Mouse (Mus musculus) CH12.LX (cell line): ENCODE measurements around the gene Sat1. TPM values are rescaled to one million over a fixed set of nuclear protein-coding genes. Genes with fewer than 3 reads are reported as not detected.

ENCODE experiments used
- DNase-seq: peaks from one replicate; pipeline ENCODE4 v3.0.0-alpha.2; 2013; ENCODE audit errors: extremely low read depth
- H3K27ac ChIP-seq: 2 replicates; pipeline ENCODE4 v1.5.1; 2012; ENCODE audit warnings: low read depth, mild to moderate bottlenecking, control low read depth, moderate library complexity; ENCODE audit not compliant: insufficient read depth
- H3K27me3 ChIP-seq: replicated peaks from 2 replicates; pipeline ENCODE3; 2012; ENCODE audit warnings: inconsistent platforms
- H3K36me3 ChIP-seq, 2 experiments: replicated peaks in 1 of 2; 2 replicates each; pipeline versions ENCODE3 to v1.6.1; 2012; ENCODE audit warnings: inconsistent platforms in 1 of 2, low read length in 1 of 2, mild to moderate bottlenecking in 1 of 2, mixed read lengths in 1 of 2, moderate library complexity in 1 of 2; ENCODE audit not compliant: control insufficient read depth in 1 of 2, insufficient read depth in 1 of 2
- H3K4me1 ChIP-seq, 2 experiments: 2 replicates each; pipeline ENCODE4 v1.6.1; 2012; ENCODE audit warnings: inconsistent platforms in 1 of 2, moderate library complexity in 1 of 2; ENCODE audit not compliant: insufficient read depth in 2 of 2, control insufficient read depth in 1 of 2
- H3K4me2 ChIP-seq: 2 replicates; pipeline ENCODE4 v1.6.1; 2012; ENCODE audit warnings: low read depth, mild to moderate bottlenecking, control low read depth; ENCODE audit not compliant: poor library complexity, insufficient read depth, severe bottlenecking
- H3K4me3 ChIP-seq, 3 experiments: fragments of 150-350 bp in 1 of 3; sonication (generic) in 1 of 3; replicated peaks in 1 of 3; 2 replicates each; pipeline versions ENCODE3 to v1.5.1; 2011 to 2012; ENCODE audit warnings: low read depth in 2 of 3, low read length in 2 of 3, mild to moderate bottlenecking in 2 of 3, moderate library complexity in 2 of 3, control low read depth in 1 of 3, improper control_type of control experiment in 1 of 3, inconsistent platforms in 1 of 3, mixed read lengths in 1 of 3; ENCODE audit not compliant: poor library complexity in 1 of 3
- H3K79me2 ChIP-seq: replicated peaks from 2 replicates; pipeline ENCODE4 v1.6.1; 2012; ENCODE audit warnings: mild to moderate bottlenecking, moderate library complexity; ENCODE audit not compliant: control insufficient read depth, poor library complexity, insufficient read depth, severe bottlenecking; ENCODE audit errors: extremely low read depth
- H3K9ac ChIP-seq: 2 replicates; pipeline ENCODE4 v1.6.1; 2012; ENCODE audit warnings: low read depth, mild to moderate bottlenecking, control low read depth, moderate library complexity; ENCODE audit not compliant: insufficient read depth
- H3K9me3 ChIP-seq: replicated peaks from 2 replicates; pipeline ENCODE3; 2012; ENCODE audit warnings: low read length, inconsistent platforms, mixed read lengths
- BHLHE40 ChIP-seq: IDR thresholded peaks from 2 replicates; pipeline ENCODE4 v1.6.1; 2011; ENCODE audit warnings: mild to moderate bottlenecking, low read depth, low read length, improper control_type of control experiment
- CHD1 ChIP-seq: IDR thresholded peaks from 2 replicates; pipeline ENCODE4 v1.6.1; 2012; ENCODE audit warnings: low read depth, low read length, improper control_type of control experiment, inconsistent platforms
- CTCF ChIP-seq, 2 experiments: IDR thresholded peaks in 1 of 2; conservative IDR thresholded peaks in 1 of 2; 2 replicates each; pipeline ENCODE4 v1.5.1; 2011 to 2012; ENCODE audit warnings: low read depth in 2 of 2, low read length in 2 of 2, improper control_type of control experiment in 1 of 2, inconsistent platforms in 1 of 2, mild to moderate bottlenecking in 1 of 2, moderate library complexity in 1 of 2
- ELF1 ChIP-seq: IDR thresholded peaks from 2 replicates; pipeline ENCODE4 v1.6.1; 2014; ENCODE audit warnings: low read depth, mild to moderate bottlenecking, inconsistent platforms, low read length, improper control_type of control experiment
- EP300 ChIP-seq: IDR thresholded peaks from 2 replicates; pipeline ENCODE4 v1.6.1; 2011; ENCODE audit warnings: low read length, improper control_type of control experiment
- HCFC1 ChIP-seq: IDR thresholded peaks from 2 replicates; pipeline ENCODE4 v1.6.1; 2012; ENCODE audit warnings: low read depth, mild to moderate bottlenecking, inconsistent platforms, low read length, improper control_type of control experiment
- JUN ChIP-seq: IDR thresholded peaks from 2 replicates; pipeline ENCODE4 v1.6.1; 2011; ENCODE audit warnings: low read depth, mild to moderate bottlenecking, low read length, improper control_type of control experiment, moderate library complexity; ENCODE audit not compliant: insufficient read depth
- JUND ChIP-seq: conservative IDR thresholded peaks from 2 replicates; pipeline ENCODE4 v1.6.1; 2011; ENCODE audit warnings: low read depth, low read length, improper control_type of control experiment
- KAT2A ChIP-seq: IDR thresholded peaks from 2 replicates; pipeline ENCODE4 v1.6.1; 2012; ENCODE audit warnings: low read length, improper control_type of control experiment, inconsistent platforms; ENCODE audit not compliant: insufficient replicate concordance
- MAZ ChIP-seq: IDR thresholded peaks from 2 replicates; pipeline ENCODE4 v1.6.1; 2012; ENCODE audit warnings: low read depth, mild to moderate bottlenecking, inconsistent platforms, low read length, improper control_type of control experiment, moderate library complexity
- MXI1 ChIP-seq: IDR thresholded peaks from 2 replicates; pipeline ENCODE4 v1.6.1; 2011; ENCODE audit warnings: mild to moderate bottlenecking, low read depth, low read length, improper control_type of control experiment
- NELFE ChIP-seq: IDR thresholded peaks from 2 replicates; pipeline ENCODE4 v1.6.1; 2011; ENCODE audit warnings: low read depth, low read length, improper control_type of control experiment
- NRF1 ChIP-seq: IDR thresholded peaks from 2 replicates; pipeline ENCODE4 v1.6.1; 2014; ENCODE audit warnings: low read depth, mild to moderate bottlenecking, inconsistent platforms, low read length, improper control_type of control experiment, moderate library complexity
- POLR2A ChIP-seq: IDR thresholded peaks from 2 replicates; pipeline ENCODE4 v1.6.1; 2011; ENCODE audit warnings: low read depth, mild to moderate bottlenecking, improper control_type of control experiment, low read length
- RCOR1 ChIP-seq: conservative IDR thresholded peaks from 2 replicates; pipeline ENCODE4 v1.6.1; 2012; ENCODE audit warnings: low read depth, mild to moderate bottlenecking, inconsistent platforms, low read length, improper control_type of control experiment
- SIN3A ChIP-seq: IDR thresholded peaks from 2 replicates; pipeline ENCODE4 v1.6.1; 2012; ENCODE audit warnings: low read length, improper control_type of control experiment, inconsistent platforms
- TCF12 ChIP-seq: IDR thresholded peaks from 2 replicates; pipeline ENCODE4 v1.6.1; 2014; ENCODE audit warnings: low read depth, mild to moderate bottlenecking, inconsistent platforms, low read length, improper control_type of control experiment
- UBTF ChIP-seq: IDR thresholded peaks from 2 replicates; pipeline ENCODE4 v1.6.1; 2012; ENCODE audit warnings: low read depth, mild to moderate bottlenecking, inconsistent platforms, low read length, improper control_type of control experiment, moderate library complexity
- USF1 ChIP-seq: IDR thresholded peaks from 2 replicates; pipeline ENCODE4 v1.6.1; 2014; ENCODE audit warnings: low read depth, mild to moderate bottlenecking, inconsistent platforms, low read length, improper control_type of control experiment
- ZC3H11A ChIP-seq: IDR thresholded peaks from 2 replicates; pipeline ENCODE4 v1.6.1; 2012; ENCODE audit warnings: low read depth, mild to moderate bottlenecking, inconsistent platforms, low read length, improper control_type of control experiment
- ZKSCAN1 ChIP-seq: IDR thresholded peaks from 2 replicates; pipeline ENCODE4 v1.6.1; 2012; ENCODE audit warnings: low read depth, inconsistent platforms, low read length, improper control_type of control experiment, borderline replicate concordance
- ZMIZ1 ChIP-seq: IDR thresholded peaks from 2 replicates; pipeline ENCODE4 v1.6.1; 2012; ENCODE audit warnings: low read depth, mild to moderate bottlenecking, inconsistent platforms, low read length, improper control_type of control experiment
- ZNF384 ChIP-seq: IDR thresholded peaks from 2 replicates; pipeline ENCODE4 v1.6.1; 2012; ENCODE audit warnings: low read depth, low read length, improper control_type of control experiment, inconsistent platforms
- dilution Hi-C: fragments of 300-500 bp; cut with MboI; formaldehyde crosslinking; loops from 2 replicates; pipeline ENCODE4 v1.14.3; 2020; ENCODE audit warnings: low sequenced_read_pairs; ENCODE audit not compliant: extremely low pct_unique_long_range_greater_than_20kb, extremely low pct_ligation_motif_present
- in situ Hi-C: fragments of 300-500 bp; cut with MboI; formaldehyde crosslinking; loops from 3 replicates; pipeline ENCODE4 v1.14.3; 2019; ENCODE audit warnings: low sequenced_read_pairs, low pct_ligation_motif_present, low pct_unique_long_range_greater_than_20kb, mixed read lengths
- polyA plus RNA-seq: library from polyadenylated mRNA; unstranded; fragments of >175 nt; gene quantifications from 2 replicates; pipeline ENCODE4 v1.2.1, GENCODE M21; 2012; ENCODE audit warnings: low read depth; ENCODE audit not compliant: insufficient read length
- total RNA-seq, 2 experiments: library from RNA; depleted of rRNA; stranded (reverse); fragments of 300-350 nt in 1 of 2; fragments of >200 nt in 1 of 2; gene quantifications; 2 replicates each; pipeline ENCODE4 v1.2.3; 2012 to 2014

Gene Sat1
- total and polyA plus RNA-seq, 3 experiments, result 58.3 to 112 (median 92.6) TPM

- Histone ChIP-seq H3K27me3 (no peaks in the 10 kb centered on the region), H3K36me3 (no peaks in the 10 kb centered on the region), H3K79me2 (no peaks in the 10 kb centered on the region), H3K4me3 (no peak overlapping the region), H3K9me3 (no peaks in the 10 kb centered on the region), H3K4me1 (peaks cover 0 to 3% of the 10 kb centered on the region in 2 experiments; a peak in 1 of 4 replicates), H3K9ac (no peak overlapping the region), H3K4me2 (no peak overlapping the region), H3K27ac (no peak overlapping the region)
- no peak for TF ChIP-seq UBTF
- TF ChIP-seq TCF12, result no peak
- no peak for TF ChIP-seq NELFE
- TF ChIP-seq CHD1, result no peak
- TF ChIP-seq NRF1, result no peak
- TF ChIP-seq ZNF384, result no peak
- no peak for TF ChIP-seq JUND
- no peak for TF ChIP-seq POLR2A
- in situ Hi-C loops, result no loop called here
- dilution Hi-C loops, result no loop called here
- peak; percentile 19 for DNase-seq
Observed at GRCm38 (mm10) chrX:155172310-155172709, 43.9 kb downstream of the Sat1 start.

- Histone ChIP-seq H3K9ac (no peak overlapping the region), H3K4me3 (no peak overlapping the region), H3K4me2 (no peak overlapping the region), H3K9me3 (no peaks in the 10 kb centered on the region), H3K36me3 (no peaks in the 10 kb centered on the region), H3K27ac (no peak overlapping the region), H3K27me3 (no peaks in the 10 kb centered on the region), H3K79me2 (no peaks in the 10 kb centered on the region), H3K4me1 (no peaks in the 10 kb centered on the region; a peak in 1 of 4 replicates)
- dilution Hi-C loops, result no loop called here
- DNase-seq, result no peak
- in situ Hi-C loops, result no loop called here
- TF ChIP-seq EP300 (no peak), ZKSCAN1 (no peak), NRF1 (no peak), USF1 (no peak), MAZ (no peak), HCFC1 (no peak), ZC3H11A (no peak), ZMIZ1 (no peak), KAT2A (no peak), JUND (no peak), SIN3A (no peak), TCF12 (no peak), BHLHE40 (no peak), JUN (no peak), ELF1 (no peak), CHD1 (no peak), POLR2A (no peak), CTCF (conservative IDR thresholded peaks at IDR 0.05 in 1 of 2, IDR thresholded peaks at IDR 0.05 in 1 of 2; ENCODE audit: low read depth in 2 of 2, low read length in 2 of 2) (no peak), MXI1 (no peak), RCOR1 (no peak)
Observed at GRCm38 (mm10) chrX:155171754-155172153, 44.5 kb downstream of the Sat1 start.
